Mouse (Mus musculus): ENCODE data around the gene Spata45.
A peak's percentile ranks its signal among the peaks of the same experiment; 100 is the strongest.
"Not testable (repeated sequence)": the region's sequence is repeated elsewhere in the genome, so short reads cannot be mapped to it uniquely, and the experiment has no call there.

Gene Spata45

GRCm38 (mm10) chr1:191036554-191037334 is at the start of gene Spata45:
Gene Spata45, plus strand, starts transcription at chr1:191036639.
- no peak for DNase-seq (ENCODE audit: low spot score)

GRCm38 (mm10) chr1:190989437-190990082 is 46.9 kb upstream of the Spata45 start:
- no peak for DNase-seq (ENCODE audit: low spot score)

GRCm38 (mm10) chr1:190995548-190995947 is 40.9 kb upstream of the Spata45 start:
- DNase-seq (ENCODE audit: low spot score): peak; percentile 32

GRCm38 (mm10) chr1:190996346-190996877 is 40.0 kb upstream of the Spata45 start:
- DNase-seq (ENCODE audit: low spot score): no peak

- no peak for DNase-seq (ENCODE audit: low spot score)
Observed at GRCm38 (mm10) chr1:190998027-190998426, 38.4 kb upstream of the Spata45 start.

GRCm38 (mm10) chr1:191000686-191001085 is 35.8 kb upstream of the Spata45 start:
- DNase-seq (ENCODE audit: low spot score): no peak

GRCm38 (mm10) chr1:191002201-191002600 is 34.2 kb upstream of the Spata45 start:
- no peak for DNase-seq (ENCODE audit: low spot score)

- no peak for DNase-seq (ENCODE audit: low spot score)
Observed at GRCm38 (mm10) chr1:191008707-191009106, 27.7 kb upstream of the Spata45 start.

GRCm38 (mm10) chr1:191014271-191014670 is 22.2 kb upstream of the Spata45 start:
- DNase-seq (ENCODE audit: low spot score): no peak

- no peak for DNase-seq (ENCODE audit: low spot score)
Observed at GRCm38 (mm10) chr1:191019803-191020202, 16.6 kb upstream of the Spata45 start.

- DNase-seq (ENCODE audit: low spot score): no peak
Observed at GRCm38 (mm10) chr1:191020217-191020924, 16.1 kb upstream of the Spata45 start.

- no peak for DNase-seq (ENCODE audit: low spot score)
Observed at GRCm38 (mm10) chr1:191021016-191021415, 15.4 kb upstream of the Spata45 start.

GRCm38 (mm10) chr1:191023140-191023539 is 13.3 kb upstream of the Spata45 start:
- no peak for DNase-seq (ENCODE audit: low spot score)

- DNase-seq (ENCODE audit: low spot score): not testable (repeated sequence)
Observed at GRCm38 (mm10) chr1:191023806-191024205, 12.6 kb upstream of the Spata45 start.

GRCm38 (mm10) chr1:191025016-191026012 is 11.1 kb upstream of the Spata45 start:
- DNase-seq (ENCODE audit: low spot score): no peak

GRCm38 (mm10) chr1:191026021-191026713 is 10.3 kb upstream of the Spata45 start, which contains the start of gene Flvcr1:
Gene Flvcr1, minus strand, starts transcription at chr1:191026158.
- peak; percentile 99 for DNase-seq (ENCODE audit: low spot score)

- no peak for DNase-seq (ENCODE audit: low spot score)
Observed at GRCm38 (mm10) chr1:191030182-191030581, 6.3 kb upstream of the Spata45 start.

GRCm38 (mm10) chr1:191030922-191031425 is 5.5 kb upstream of the Spata45 start:
- not testable (repeated sequence) for DNase-seq (ENCODE audit: low spot score)

GRCm38 (mm10) chr1:191035649-191036048 is 790 bp upstream of the Spata45 start:
- DNase-seq (ENCODE audit: low spot score): no peak

GRCm38 (mm10) chr1:191037999-191038398 is 1.6 kb downstream of the Spata45 start:
- no peak for DNase-seq (ENCODE audit: low spot score)

Data from ovary, adult 18-20 months (tissue).